Mouse (Mus musculus): Measurements from ENCODE around the gene Aox2.

The Aox2 gene

GRCm38 (mm10) chr1:58401396-58401795 lies 123.3 kb downstream of the Aox2 start:
- no peak for DNase-seq (ENCODE audit: low spot score in 2 of 2)

- DNase-seq (ENCODE audit: low spot score in 2 of 2), result no peak
These were observed 125.6 kb downstream of the Aox2 start for GRCm38 (mm10) chr1:58403745-58404144.

GRCm38 (mm10) chr1:58407321-58407720 lies 129.2 kb downstream of the Aox2 start:
- DNase-seq (ENCODE audit: low spot score in 2 of 2), result no peak

GRCm38 (mm10) chr1:58408141-58408540 lies 130.0 kb downstream of the Aox2 start:
- DNase-seq (ENCODE audit: low spot score in 2 of 2), result no peak

- no peak for DNase-seq (ENCODE audit: low spot score in 2 of 2)
These were observed 131.5 kb downstream of the Aox2 start for GRCm38 (mm10) chr1:58409553-58410197.

- DNase-seq (ENCODE audit: low spot score in 2 of 2), result no peak
These were observed 132.1 kb downstream of the Aox2 start for GRCm38 (mm10) chr1:58410198-58410588.

GRCm38 (mm10) chr1:58410776-58411175 lies 132.7 kb downstream of the Aox2 start:
- DNase-seq (ENCODE audit: low spot score in 2 of 2), result no peak

- no peak for DNase-seq (ENCODE audit: low spot score in 2 of 2)
These were observed 137.3 kb downstream of the Aox2 start for GRCm38 (mm10) chr1:58415442-58415841.

- DNase-seq (ENCODE audit: low spot score in 2 of 2), result no peak
These were observed 137.9 kb downstream of the Aox2 start for GRCm38 (mm10) chr1:58416048-58416447.

- DNase-seq (ENCODE audit: low spot score in 2 of 2), result no peak
These were observed 141.9 kb downstream of the Aox2 start for GRCm38 (mm10) chr1:58420032-58420431.

GRCm38 (mm10) chr1:58420961-58421360 lies 142.8 kb downstream of the Aox2 start:
- no peak for DNase-seq (ENCODE audit: low spot score in 2 of 2)

- DNase-seq (ENCODE audit: low spot score in 2 of 2), result peak; percentile 67 to 73
These were observed 144.8 kb downstream of the Aox2 start for GRCm38 (mm10) chr1:58422879-58423278.

GRCm38 (mm10) chr1:58423371-58424248 lies 145.5 kb downstream of the Aox2 start, which contains the start of gene Clk1:
Gene Clk1, minus strand, starts transcription at chr1:58424066.
- peak; percentile 95 to 97 for DNase-seq (ENCODE audit: low spot score in 2 of 2)

- DNase-seq (ENCODE audit: low spot score in 2 of 2), result no peak
These were observed 146.4 kb downstream of the Aox2 start for GRCm38 (mm10) chr1:58424551-58424950.
